Mouse (Mus musculus) kidney, postnatal 25 days (tissue): Measurements from ENCODE around the gene Smtnl2.

Experiments
- DNase-seq, 2 experiments: peaks; one replicate each; pipeline ENCODE4 v3.0.0; 2021; ENCODE audit warnings: mixed read lengths in 2 of 2

The Smtnl2 gene

DNA sequence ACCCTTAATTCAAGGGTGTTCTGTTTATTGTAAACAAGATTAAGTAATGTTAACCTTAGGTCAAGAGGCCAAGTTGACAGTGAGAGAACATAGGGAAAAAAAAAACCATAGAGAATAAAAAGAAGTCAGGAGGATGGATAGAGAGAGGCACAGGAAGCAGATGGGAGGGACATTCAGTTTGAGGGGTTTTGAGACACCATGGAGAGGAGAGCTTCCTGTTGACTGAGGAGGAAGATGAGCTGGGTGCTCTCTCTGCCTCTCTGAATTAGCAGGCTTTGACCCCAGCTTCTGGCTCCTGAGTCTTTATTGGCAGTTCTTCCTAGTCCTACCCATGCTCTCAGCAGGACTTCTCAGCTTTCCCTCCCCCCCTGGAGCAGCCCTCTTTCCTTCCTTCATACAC, 13.7 kb upstream of the Smtnl2 start:
- DNase-seq = no peak

DNA sequence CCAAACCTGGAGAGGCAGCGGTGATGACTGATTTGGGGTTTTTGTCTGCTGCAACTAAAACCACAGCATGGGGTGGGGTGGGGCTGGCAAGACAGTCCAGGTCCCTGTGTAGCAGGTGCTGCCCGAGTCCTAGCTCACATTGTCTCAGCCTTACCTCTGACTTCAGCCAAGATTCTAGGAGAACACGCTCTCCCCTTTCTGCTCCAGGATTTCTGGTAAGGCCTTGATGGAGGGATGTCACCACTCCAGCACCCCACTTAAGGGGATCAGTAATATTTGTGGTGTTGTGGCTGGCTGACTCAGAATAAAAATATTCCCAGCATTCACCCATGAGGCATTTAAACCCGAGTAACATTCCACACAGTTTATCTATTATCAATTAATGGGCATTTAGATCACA, 12.2 kb upstream of the Smtnl2 start:
- no peak for DNase-seq

DNA sequence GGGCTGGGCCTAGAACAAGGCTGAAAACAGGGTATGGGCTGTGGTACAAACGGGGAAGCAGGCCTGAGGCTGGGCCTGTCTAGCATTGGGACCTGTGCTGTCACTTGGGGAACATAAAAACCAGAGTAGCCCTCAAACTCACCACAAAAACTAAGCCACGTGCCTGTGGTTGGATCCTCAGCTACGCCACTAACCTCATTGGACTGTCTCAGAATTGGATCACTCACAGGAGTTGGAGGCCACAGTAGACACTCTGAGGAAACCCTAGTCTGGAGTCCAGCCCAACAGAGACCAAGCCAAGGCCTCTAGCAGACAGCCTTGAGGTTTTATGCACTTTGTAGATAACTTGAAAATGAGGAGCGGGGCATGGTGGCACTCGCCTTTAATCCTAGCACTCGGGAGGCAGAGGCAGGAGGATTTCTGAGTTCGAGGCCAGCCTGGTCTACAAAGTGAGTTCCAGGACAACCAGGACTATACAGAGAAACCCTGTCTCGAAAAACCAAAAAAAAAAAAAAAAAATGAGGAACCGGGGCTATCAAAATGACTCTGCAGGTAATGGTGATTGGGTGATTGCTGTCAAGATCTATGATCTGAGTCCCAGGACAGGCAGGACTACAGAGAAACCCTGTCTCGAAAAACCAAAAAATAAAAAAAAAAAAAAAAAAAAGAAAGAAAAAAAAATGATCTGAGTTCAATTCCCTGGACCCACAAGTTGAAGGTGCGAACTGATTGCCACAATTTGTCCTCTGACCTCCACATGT, 10.2 kb upstream of the Smtnl2 start:
- DNase-seq = no peak

DNA sequence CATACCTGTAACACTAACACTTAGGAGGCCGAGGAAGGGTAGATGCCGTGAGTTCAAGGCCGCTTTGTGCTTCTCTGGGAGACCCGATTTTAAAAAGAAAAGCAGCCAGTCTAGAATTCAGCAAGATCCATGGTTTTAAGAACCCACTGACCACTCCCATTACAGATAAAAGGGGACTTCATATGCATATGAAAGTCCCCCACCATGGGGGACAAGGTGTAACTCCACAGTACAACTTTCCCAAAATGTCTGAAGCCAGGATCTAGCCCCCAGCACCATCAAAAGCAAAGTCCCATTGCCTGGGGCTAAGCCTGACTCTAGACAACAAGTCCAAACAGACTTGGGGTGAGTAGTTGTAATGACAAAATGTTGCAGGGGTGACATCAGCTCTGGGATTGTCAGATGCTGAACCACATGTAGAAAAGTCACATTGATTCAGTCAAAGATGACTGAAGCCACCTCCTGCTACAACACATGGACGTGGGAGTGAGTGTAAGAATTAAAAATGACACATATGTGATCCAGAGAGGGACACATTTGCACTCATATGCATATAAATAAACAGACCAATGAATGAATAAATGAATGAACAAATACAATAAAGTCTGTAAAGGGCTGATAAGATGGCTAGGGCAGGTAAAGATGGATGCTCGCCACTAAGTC, 9.1 kb upstream of the Smtnl2 start:
- no peak for DNase-seq

DNA sequence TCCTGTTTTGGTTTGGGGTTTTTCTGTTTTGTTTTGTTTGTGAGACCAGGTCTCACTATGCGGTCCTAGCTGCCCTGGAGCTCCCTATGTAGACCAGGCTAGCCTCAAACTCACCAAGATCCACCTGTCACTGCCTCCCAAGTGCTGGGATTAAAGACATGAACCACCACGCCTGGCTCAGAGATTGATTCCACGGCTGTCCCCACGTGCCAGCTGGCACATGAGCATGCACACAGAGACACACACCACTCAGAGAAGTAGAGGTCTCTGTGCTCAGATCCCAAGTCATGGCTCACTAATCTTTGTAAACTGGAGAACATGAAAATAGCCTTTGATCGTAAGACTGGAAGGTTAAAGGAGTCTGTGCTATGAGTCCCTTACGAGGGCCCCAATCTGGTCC, 7.5 kb upstream of the Smtnl2 start:
- no peak for DNase-seq

DNA sequence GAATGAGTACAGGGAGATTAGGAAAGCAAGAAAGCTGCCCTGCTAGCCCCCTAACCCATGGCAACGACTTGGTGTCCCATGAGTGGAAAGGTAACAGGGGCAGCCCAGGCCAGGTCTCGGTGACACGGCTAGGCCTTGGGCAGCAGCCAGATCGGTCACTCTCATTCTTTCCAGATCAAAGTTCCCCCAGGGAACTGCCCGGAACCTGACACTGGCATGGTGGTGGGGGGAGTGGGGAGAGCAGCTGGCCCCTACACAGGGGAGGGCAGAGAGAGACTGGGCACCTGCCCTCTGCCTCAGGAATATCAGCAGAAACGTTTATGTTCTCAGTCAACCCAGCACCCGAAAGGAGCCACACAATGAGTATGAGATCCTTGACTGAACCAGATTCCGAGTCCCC, 6.7 kb upstream of the Smtnl2 start:
- DNase-seq = peak; percentile 78 to 90

DNA sequence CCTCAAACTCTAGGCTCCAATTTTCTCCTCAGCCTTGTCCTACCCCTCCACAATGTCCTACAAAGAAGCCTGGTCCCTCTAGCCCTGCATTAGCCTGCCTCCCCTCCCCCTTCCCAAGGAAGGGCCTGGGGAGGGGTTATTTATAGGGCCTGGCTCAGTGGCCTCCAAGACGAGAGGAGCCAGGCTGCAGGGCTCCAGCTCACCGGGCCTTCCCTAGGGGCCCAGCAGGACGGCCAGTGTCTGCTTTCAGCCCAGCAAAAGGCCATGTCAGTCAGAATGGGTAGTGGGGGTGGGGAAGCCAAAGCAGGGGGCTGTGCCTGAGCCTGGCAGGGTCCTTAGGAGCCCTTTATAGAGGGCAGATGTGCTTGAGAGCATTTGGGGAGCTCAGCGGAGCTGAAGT, 5.9 kb upstream of the Smtnl2 start:
- no peak for DNase-seq

DNA sequence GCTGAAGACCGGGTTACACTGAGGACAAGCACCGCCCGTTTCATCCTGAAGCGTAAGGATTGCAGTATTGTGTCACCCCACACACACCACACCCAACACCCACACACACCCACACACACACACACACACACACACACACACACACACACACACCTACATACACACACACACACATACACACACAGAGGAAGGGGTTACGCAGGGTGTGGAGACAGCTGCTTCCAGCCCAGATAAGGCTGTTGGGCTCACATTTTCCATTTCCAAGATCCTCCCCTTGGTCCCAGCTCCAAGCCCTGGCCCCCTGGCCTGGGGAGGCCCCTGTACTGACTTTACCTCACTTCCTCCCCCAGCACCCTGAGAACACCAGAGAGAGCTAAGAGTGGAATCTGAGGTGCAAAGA, 5.2 kb upstream of the Smtnl2 start:
- no peak for DNase-seq

DNA sequence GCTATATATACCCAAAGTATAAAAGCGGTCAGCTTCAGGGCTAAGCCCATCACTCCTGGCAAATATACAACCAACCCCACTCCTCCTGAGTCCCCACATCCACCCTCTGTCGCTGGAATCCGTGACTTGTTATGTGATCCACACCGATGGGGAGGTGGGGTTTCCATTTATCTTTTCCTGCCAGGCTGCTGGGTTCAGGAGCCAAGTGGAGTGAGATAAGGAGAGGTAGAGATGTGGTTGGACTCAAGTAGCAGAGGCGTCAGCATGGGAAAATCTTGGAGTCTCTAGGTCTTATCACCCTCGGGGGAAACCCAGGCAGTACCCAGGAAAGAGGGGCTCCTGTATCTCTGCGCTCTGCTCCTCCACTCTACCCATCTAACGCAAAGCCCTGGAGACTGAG, 3.6 kb upstream of the Smtnl2 start:
- DNase-seq = no peak

DNA sequence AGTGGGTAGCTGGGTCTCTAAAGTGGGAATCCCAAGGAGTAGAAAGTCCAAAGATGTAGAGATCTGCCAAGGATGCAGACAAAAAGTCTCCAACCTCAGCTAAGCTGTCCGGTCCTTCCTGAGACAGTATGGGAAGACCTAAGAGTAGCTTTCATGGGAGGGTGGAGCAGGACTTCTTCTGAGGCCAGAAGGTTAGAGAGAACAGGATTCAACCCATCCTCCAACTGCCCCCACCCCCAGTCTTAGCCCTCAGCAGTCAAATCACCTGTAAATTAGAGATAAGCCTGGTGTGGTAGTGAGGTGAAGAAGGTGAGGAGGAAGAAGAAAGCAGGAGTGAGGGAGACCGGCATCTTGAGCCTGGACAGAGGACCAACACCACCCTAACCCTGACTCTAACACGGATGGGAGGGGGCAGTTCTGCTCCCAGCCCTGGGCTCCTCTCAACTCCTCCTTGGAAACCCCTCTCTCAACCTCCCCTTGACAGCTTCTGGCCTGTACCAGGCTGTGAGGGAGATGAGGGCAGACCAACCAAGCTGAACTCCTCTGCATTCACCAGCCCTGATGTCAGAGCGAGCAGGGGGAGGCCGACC, 2.2 kb upstream of the Smtnl2 start:
- no peak for DNase-seq

DNA sequence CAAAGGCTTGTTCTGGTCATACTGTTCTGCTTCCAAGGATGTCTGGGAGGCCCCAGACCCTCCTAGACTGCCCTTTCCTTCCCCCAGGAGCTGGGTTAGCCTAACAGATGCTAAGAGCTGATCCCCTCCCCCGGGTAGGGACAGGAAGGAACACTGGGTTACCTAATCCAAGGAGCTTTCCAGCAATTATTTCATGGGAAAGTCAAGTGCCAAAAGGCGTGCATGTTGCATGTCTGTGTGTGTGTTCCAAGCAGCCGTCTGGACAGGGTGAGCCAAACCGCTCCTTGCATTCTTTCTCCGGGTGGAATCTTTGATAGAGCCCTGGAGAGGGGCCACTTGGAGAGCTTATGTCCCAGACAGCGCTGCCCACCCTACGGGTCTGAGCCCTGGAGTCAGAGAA, 1.5 kb upstream of the Smtnl2 start:
- no peak for DNase-seq

DNA sequence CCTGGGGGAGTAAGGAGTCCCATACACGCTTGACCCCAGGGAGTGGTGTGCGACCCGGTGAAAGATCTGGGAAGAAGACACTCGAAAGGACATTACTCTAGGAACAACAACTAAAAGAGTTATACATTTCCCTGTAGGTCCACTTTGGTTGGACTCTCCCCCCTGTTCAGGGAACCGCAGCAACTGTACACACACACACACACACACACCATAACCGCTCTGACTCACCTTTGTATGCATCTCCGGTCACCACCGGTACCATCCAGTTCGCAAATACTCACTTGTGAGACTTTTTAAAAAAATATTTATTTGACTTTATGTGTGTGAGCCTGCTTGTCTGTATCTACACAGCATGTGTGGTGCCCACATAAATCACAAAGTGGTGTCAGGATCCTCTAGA, 432 bp upstream of the Smtnl2 start:
- no peak for DNase-seq

DNA sequence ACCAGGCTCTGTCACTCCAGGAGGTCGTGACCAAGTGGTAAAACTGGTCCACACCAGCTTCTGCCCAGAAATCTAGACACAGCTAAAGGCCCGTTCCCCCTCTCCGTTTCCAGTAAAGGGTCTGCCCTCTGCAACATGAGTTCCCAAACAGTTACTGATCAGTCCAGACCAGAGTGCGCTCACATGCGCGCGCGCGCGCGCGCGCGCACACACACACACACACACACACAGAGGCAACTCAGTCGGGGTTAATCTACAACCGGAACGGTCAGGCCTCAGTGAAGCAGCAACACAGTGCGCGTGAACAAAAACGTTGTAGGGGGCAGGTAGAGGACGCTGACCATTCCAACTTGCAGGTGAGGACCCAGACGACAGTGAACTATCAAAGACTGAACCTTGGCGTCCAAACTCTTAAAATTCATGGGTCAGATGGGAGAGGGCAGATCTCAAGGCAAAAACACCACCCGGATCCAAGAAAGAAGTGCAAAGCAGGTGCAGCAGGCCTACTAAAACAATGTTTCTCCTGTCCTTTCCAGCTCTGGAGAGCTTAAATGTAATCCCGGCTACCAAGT, 906 bp downstream of the Smtnl2 start:
- DNase-seq = peak; percentile 86 to 94

DNA sequence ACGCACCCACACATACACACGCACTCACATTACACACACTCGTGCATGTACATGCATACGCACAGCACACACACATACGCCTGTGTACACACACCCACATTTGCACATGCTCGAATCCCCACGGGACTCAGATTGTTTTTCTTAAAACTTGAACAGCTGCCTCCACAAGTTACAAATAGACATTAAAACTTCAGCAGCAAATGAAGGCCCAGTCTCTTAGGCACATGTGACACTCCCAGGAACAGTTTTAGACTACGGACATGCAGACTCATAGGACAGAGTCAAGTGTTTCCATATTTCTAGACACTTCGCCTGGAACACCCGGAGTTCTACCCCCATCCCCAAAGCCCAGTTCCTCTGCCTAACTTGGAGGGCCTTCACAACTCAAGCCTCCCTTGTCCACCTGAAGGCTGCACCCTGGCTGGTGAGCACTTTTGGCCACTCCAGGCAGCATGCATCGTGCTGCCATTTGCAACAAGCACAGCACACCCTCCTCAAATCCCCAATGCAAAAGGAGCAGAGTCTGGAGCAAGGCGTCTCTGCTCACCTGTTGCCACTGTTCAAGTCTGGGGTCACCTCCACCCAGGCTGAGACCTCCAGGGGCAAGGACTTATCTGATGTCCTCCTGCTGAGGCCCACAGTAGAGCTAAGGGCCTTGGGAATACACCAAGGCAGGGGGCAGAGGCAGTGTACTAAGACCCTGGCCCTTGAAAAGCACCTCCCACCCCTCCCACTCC, 1.7 kb downstream of the Smtnl2 start:
- no peak for DNase-seq

DNA sequence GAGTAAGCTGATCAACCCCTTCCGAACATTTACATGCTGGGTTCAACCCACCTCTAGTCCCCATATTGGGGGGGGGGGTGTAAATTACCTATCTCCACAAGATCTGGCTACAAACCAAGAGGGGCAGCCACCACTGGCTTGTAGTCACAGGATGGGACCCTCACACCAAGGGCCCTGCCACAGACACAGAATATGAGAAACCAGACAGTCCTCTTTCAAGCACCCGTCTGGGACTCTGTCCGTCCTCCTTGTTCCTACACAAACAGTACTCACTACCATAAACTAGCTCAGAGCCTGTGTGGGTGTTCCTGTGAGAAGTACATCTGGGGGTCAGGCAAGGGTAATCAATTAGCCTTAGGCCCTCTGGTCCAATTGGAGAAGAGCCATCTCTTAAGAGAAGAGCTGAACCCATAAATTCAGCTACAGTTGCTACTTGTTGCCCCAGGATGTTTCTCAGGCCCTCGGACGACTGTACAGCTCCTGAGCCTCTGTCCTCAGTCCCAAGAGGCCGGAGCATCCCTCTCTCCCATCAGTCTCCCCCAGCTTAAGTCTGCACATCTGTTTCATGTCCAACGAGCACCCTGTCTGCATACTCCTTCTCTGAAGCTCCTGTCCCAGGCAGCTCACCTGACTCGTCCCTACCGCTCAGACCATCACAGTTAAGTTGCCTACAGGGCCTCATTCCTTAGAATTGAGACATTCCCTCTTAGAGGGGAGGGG, 2.9 kb downstream of the Smtnl2 start:
- DNase-seq = no peak

DNA sequence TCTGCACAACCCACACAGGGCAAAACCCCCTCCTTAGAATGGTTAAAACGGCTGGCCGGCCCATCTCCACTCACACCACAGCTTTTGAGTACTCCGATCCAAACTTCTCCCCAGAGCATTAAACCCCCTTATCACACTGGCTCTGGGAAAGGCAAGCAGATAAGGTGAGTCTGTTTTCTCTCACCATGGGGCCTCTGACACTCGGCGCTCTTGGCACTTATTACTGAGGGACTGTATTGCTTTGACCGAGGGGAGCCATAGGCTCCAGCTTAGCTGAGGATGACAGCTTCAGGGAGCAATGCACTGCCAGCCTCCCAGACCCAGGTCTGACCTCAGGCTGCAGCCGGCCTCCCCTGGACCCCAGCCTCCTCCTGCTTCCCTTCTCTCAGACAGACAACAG, 3.9 kb downstream of the Smtnl2 start:
- no peak for DNase-seq

DNA sequence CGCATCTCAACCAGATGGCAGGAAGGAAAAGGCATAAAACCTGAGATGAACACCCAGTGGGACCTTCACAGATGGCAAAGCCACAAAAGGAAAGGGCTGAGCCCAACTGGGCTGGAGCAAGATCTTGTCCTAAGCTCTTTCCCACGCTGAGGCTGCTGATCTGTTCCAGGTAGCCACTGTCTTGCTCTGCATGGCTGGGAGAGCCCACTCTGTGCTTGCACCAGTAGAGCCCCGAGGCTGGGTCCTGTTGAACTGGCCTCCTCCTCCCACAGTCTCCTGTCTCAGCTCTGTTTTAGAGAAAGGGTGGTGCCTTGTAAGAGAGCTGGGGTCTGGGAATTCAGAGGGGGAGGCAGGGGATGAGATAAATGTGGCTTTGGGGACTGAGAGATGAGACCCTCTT, 4.4 kb downstream of the Smtnl2 start:
- DNase-seq = no peak

DNA sequence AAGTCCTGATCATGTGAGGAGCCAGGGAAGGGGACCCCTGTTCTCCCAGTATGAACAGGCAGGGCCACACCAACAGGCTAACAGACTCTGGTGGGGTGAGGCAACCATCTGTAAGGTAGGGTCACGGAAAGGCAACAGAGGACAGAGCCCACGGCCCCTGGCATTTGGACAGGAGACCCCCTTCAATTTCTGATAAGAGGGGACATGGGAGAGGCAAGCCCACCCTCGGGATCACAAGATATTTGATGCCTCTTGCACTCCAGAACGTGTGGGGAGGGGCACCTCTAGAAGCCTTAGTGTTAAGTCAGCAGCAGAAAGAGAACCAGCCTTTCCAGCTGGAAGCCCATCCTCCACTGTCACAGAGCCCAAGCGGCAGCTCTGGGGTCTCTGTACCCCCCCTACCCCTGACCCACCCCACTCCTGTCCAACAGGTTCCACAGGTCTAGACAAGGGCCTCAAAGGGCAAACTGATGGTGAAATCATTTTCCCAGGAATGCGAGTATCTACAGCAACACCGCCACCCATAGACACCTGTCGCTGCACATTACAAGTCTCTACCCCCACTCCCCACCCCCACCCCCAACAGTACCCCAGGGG, 5.3 kb downstream of the Smtnl2 start:
- no peak for DNase-seq

DNA sequence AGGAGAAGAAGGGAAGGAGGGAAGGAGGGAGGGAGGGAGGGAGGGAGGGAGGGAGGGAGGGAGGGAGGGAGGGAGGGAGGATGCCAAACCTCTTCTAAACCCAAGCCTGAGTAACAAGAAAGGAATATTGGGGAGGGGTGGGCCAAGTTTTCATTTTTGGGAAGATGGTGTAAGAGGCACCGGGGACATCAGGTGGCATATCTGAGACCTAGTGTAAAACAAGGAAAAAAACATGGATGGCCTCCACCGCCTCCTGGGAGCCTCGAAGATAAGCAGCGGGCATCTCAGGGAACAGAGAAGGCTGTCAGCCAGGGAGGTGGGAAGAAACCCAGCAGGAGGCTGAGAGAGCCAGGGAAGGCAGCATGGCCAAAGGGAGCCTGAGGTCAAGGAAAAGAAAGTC, 6.0 kb downstream of the Smtnl2 start:
- no peak for DNase-seq

DNA sequence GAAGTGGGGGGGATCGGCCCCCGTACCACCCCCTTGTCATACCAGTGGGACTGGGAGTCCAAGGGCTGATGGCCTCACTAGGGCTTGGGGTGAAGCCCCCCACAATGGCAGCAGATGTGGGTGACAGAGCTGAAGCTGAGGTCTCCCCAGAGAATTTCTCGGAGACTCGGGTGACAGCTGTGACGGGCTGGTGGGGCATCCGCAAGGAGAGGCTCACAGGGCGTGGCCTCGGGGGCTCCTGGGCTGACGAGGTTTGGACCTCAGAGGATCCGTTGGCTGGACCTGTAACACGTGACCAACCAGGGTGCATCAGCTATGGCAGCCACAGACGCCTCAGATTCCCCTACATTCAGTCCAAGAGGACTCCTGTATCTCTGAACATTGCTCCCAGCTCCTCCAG, 8.5 kb downstream of the Smtnl2 start:
- DNase-seq = no peak

DNA sequence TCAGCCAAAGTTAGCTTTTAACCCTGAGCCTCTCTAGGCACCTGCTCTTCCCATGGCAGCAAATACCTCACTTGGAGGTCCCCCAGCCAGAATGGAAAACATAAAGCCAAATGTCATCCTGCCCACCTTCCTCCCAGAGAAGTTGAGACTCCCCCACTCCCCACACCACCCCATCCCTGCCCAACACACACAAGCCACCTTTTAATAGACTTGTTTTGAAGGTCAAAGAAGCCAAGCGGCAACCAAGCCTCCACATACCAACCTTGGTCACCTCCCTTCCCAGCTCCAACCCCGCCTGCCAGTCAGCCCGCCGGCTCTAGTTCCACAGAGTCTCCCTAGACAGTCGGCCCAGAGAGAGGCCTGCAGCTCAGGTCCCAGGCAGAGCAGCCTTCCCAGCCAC, 9.5 kb downstream of the Smtnl2 start:
- DNase-seq = peak; percentile 64 to 87

DNA sequence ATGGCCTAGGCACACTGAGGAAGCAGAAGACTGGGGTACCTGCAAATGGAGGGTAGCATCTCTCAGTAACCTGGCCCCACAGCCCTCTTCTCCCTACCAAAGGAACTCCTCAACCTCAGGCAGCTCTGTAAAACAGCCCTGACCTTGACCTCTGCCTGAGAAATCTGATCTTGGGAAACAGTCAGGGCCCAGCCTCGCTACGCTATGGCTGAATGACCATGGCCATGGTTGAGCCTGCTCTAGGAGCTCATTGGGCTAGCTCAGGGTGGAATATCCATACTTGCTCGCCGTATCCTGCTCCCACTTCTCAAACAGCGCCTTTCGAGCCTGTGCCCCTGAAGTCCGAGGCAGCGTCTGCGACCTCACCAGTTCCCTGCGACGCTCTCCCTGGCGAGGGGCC, 10.4 kb downstream of the Smtnl2 start:
- peak; percentile 47 to 72 for DNase-seq
